Mouse (Mus musculus) cerebellum, adult 2 months (tissue): ENCODE measurements around the gene Rab11fip2.

ENCODE experiments used
- CTCF ChIP-seq: fragments of 200-500 bp; IDR thresholded peaks from 2 replicates; pipeline ENCODE4 v1.5.1; 2011; ENCODE audit warnings: low read depth, mild to moderate bottlenecking, control low read depth, low read length, moderate library complexity, borderline replicate concordance; ENCODE audit not compliant: insufficient read depth
- POLR2A ChIP-seq: fragments of 200-500 bp; IDR thresholded peaks from 2 replicates; pipeline ENCODE4 v1.6.1; 2011; ENCODE audit warnings: low read length, control low read depth, borderline replicate concordance; ENCODE audit not compliant: insufficient read depth

DNA sequence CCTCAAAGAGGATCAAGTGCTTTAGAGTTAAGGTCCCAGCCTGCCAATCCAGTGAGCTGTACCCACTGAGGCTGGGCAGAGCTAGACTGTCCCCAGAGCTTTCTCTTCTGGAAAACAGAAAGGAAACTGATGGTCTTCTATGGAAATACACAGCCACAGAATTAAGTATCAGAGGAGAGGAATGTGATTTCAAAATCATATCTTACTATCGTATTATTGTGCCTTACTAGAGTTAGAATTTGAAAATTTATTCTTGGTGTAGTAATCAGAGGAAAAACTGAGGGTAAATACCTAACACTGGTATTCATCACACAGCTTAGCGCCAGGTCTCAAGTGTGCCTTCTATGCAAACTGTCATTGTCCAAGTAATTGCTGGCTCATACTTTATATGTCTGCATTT is 54.6 kb downstream of the Rab11fip2 start:
- no peak for TF ChIP-seq CTCF
- no peak for TF ChIP-seq POLR2A
